ENCODE assay signal across 17 mouse cellular contexts in genomic region chr7:131653416-131653815, GRCm38 (mm10).
"Had no signal": no experiment of that assay in that cellular context is flagged by ENCODE, and none has a peak within 500 bp of the region (broad histone marks: within the 10 kb centered on the region; RNA-seq: fewer than 3 reads in every experiment).

No protein-coding gene starts in this region.

- H3K4me2 ChIP-seq: lung, embryonic 15.5 days; midbrain, embryonic 12.5 days; midbrain, embryonic 15.5 days; neural tube, embryonic 12.5 days; stomach, embryonic 15.5 days had no signal

- H3K27ac ChIP-seq: lung, embryonic 15.5 days; macrophage; midbrain, embryonic 12.5 days; midbrain, embryonic 15.5 days; neural tube, embryonic 12.5 days; stomach, embryonic 15.5 days; stomach, postnatal 0 days had no signal

- H3K4me3 ChIP-seq: lung, embryonic 15.5 days; megakaryocyte, embryonic 14.5 days; midbrain, embryonic 12.5 days; midbrain, embryonic 15.5 days; neural tube, embryonic 12.5 days; stomach, embryonic 15.5 days had no signal

- H3K36me3 ChIP-seq: lung, embryonic 15.5 days; midbrain, embryonic 12.5 days; midbrain, embryonic 15.5 days; neural tube, embryonic 12.5 days; stomach, embryonic 15.5 days had no signal

- ATAC-seq: liver, postnatal 0 days; lung, postnatal 0 days; midbrain, embryonic 15.5 days had no signal

- DNase-seq: liver, postnatal 0 days; lung, adult 2 months; lung, postnatal 14 days; lung, postnatal 36 days; right cerebral cortex, postnatal 14 days; thymus, adult 2 months; thymus, postnatal 25 days; thymus, postnatal 4 days had no signal

- H3K9ac ChIP-seq: liver, postnatal 0 days; lung, embryonic 15.5 days; midbrain, embryonic 12.5 days; midbrain, embryonic 15.5 days; neural tube, embryonic 12.5 days; stomach, embryonic 15.5 days had no signal

- H3K9me3 ChIP-seq: lung, embryonic 15.5 days; midbrain, embryonic 12.5 days; midbrain, embryonic 15.5 days; neural tube, embryonic 12.5 days; stomach, embryonic 15.5 days had no signal

- H3K27me3 ChIP-seq: lung, embryonic 15.5 days; midbrain, embryonic 15.5 days; stomach, embryonic 15.5 days had no signal

- H3K4me1 ChIP-seq: lung, embryonic 15.5 days; megakaryocyte, embryonic 14.5 days; midbrain, embryonic 12.5 days had no signal
